24 mouse cellular contexts compared by ENCODE assay signal in the genomic region with DNA sequence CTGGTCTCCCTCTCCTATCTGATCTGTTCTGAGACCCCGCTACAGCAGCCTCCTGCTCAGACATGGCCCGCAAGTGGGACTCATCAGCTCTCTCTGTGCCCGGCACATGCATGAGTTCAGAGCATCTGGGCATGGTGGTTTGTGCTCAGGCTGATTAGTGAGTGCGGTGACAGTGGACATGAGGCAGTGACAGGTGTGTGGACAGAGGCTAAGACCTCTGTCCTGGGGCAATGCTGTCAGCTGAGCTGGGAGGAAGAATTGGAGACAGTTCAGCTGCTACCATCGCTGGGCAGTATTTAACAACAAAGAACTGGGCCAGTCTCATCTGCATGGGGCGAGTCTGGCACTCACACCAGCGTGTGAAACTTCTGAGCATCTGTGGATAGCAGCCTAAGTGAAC. TPM values are rescaled to one million over a fixed set of nuclear protein-coding genes. Genes with fewer than 3 reads are reported as not detected.
"Had no signal": no experiment of that assay in that cellular context is flagged by ENCODE, and none has a peak within 500 bp of the region (broad histone marks: within the 10 kb centered on the region; RNA-seq: fewer than 3 reads in every experiment).

No protein-coding gene starts in this region.

- H3K9me3 ChIP-seq: heart, embryonic 10.5 days; heart, embryonic 12.5 days; hindbrain, embryonic 10.5 days; hindbrain, embryonic 12.5 days; intestine, embryonic 15.5 days; limb, embryonic 13.5 days had no signal

- DNase-seq: forebrain, postnatal 0 days; gastrocnemius, postnatal 10 days; gastrocnemius, postnatal 25 days; heart, postnatal 10 days; heart, postnatal 4 days; kidney, adult 18-20 months; kidney, adult 8-10 months; kidney, postnatal 10 days; kidney, postnatal 25 days; kidney, postnatal 4 days; liver had no signal

- ATAC-seq: forebrain, postnatal 0 days; hindbrain, embryonic 16.5 days; inflammation-experienced regulatory T-cells, adult 6 months; intestine, embryonic 15.5 days; intestine, postnatal 0 days had no signal

- H3K4me2 ChIP-seq: heart, embryonic 12.5 days; hindbrain, embryonic 12.5 days; hindbrain, embryonic 14.5 days; liver, embryonic 11.5 days had no signal

- H3K4me3 ChIP-seq: heart, embryonic 10.5 days; heart, embryonic 12.5 days; hindbrain, embryonic 10.5 days; hindbrain, embryonic 12.5 days; intestine, embryonic 15.5 days; layer of hippocampus, adult 2 months; left cerebral cortex, adult 2 months; limb, embryonic 13.5 days had no signal

- H3K36me3 ChIP-seq: heart, embryonic 10.5 days; heart, embryonic 12.5 days; hindbrain, embryonic 10.5 days; hindbrain, embryonic 12.5 days; intestine, embryonic 15.5 days; limb, embryonic 13.5 days had no signal

- H3K9ac ChIP-seq: forebrain, postnatal 0 days; heart, embryonic 12.5 days; hindbrain, embryonic 12.5 days; hindbrain, embryonic 14.5 days; intestine, embryonic 15.5 days; limb, embryonic 13.5 days had no signal

- H3K27ac ChIP-seq: heart, embryonic 10.5 days; hindbrain, embryonic 10.5 days; hindbrain, embryonic 12.5 days; hindbrain, embryonic 14.5 days; intestine, embryonic 15.5 days; layer of hippocampus, adult 2 months; left cerebral cortex, adult 2 months; limb, embryonic 13.5 days had no signal

RNA-seq across cellular contexts. Expression of a gene that starts 2.6 kb away (rescaled TPM):
- polyA plus RNA-seq: inflammation-experienced regulatory T-cells, adult 6 months had no signal
